Mouse (Mus musculus) cerebellum, postnatal 25 days (tissue): ENCODE measurements at regions not wholly inside any gene's neighbourhood (a gene's known extent, or its start where the extent isn't known, plus 50 kb on each side); places are given as distances from the start of the nearest gene placed in this dataset.

Source experiments
- DNase-seq, 2 experiments: peaks; one replicate each; pipeline ENCODE4 v3.0.0; 2021; ENCODE audit warnings: mixed read lengths in 2 of 2

GRCm38 (mm10) chr13:101286029-101286917 is 453.0 kb upstream of the Slc30a5 start:
- no peak for DNase-seq

GRCm38 (mm10) chr13:101278127-101278526 is 444.9 kb upstream of the Slc30a5 start:
- DNase-seq: no peak

GRCm38 (mm10) chr13:101276766-101277165 is 443.5 kb upstream of the Slc30a5 start:
- no peak for DNase-seq

GRCm38 (mm10) chr13:101274470-101275141 is 441.4 kb upstream of the Slc30a5 start:
- no peak for DNase-seq

- DNase-seq: no peak
These were observed 440.1 kb upstream of the Slc30a5 start for GRCm38 (mm10) chr13:101273321-101273720.

- DNase-seq: no peak
These were observed 420.7 kb upstream of the Slc30a5 start for GRCm38 (mm10) chr13:101253698-101254468.

GRCm38 (mm10) chr13:101249369-101249768 is 416.1 kb upstream of the Slc30a5 start:
- DNase-seq: no peak

- no peak for DNase-seq
These were observed 411.1 kb upstream of the Slc30a5 start for GRCm38 (mm10) chr13:101244326-101244725.

- no peak for DNase-seq
These were observed 405.6 kb upstream of the Slc30a5 start for GRCm38 (mm10) chr13:101238860-101239259.

- no peak for DNase-seq
These were observed 403.8 kb upstream of the Slc30a5 start for GRCm38 (mm10) chr13:101237035-101237434.

- DNase-seq: no peak
These were observed 402.6 kb upstream of the Slc30a5 start for GRCm38 (mm10) chr13:101235846-101236245.

GRCm38 (mm10) chr13:101235110-101235509 is 401.9 kb upstream of the Slc30a5 start:
- DNase-seq: peak; percentile 17 to 23

- DNase-seq: peak in 1 of 2 experiments; percentile 54
These were observed 401.3 kb upstream of the Slc30a5 start for GRCm38 (mm10) chr13:101234550-101234949.

- DNase-seq: peak; percentile 85 to 89
These were observed 400.6 kb upstream of the Slc30a5 start for GRCm38 (mm10) chr13:101233843-101234281.

- peak in 1 of 2 experiments; percentile 80 for DNase-seq
These were observed 400.1 kb upstream of the Slc30a5 start for GRCm38 (mm10) chr13:101233181-101233842.

- DNase-seq: peak; percentile 14 to 16
These were observed 396.6 kb upstream of the Slc30a5 start for GRCm38 (mm10) chr13:101229861-101230260.

GRCm38 (mm10) chr13:101225366-101225765 is 392.1 kb upstream of the Slc30a5 start:
- DNase-seq: no peak

- DNase-seq: no peak
These were observed 388.3 kb upstream of the Slc30a5 start for GRCm38 (mm10) chr13:101221331-101222043.

- DNase-seq: no peak
These were observed 386.3 kb upstream of the Slc30a5 start for GRCm38 (mm10) chr13:101219568-101219967.

- DNase-seq: peak; percentile 32 to 45
These were observed 383.8 kb upstream of the Slc30a5 start for GRCm38 (mm10) chr13:101216897-101217480.

GRCm38 (mm10) chr13:101216421-101216820 is 383.2 kb upstream of the Slc30a5 start:
- DNase-seq: peak; percentile 13 to 19
